Mouse (Mus musculus) forelimb bud, embryonic 11.5 days (tissue): Measurements from ENCODE around the gene Aadat.
"Not testable (repeated sequence)": the region's sequence is repeated elsewhere in the genome, so short reads cannot be mapped to it uniquely, and the experiment has no call there.

Source experiments
- DNase-seq: peaks from one replicate; pipeline ENCODE4 v3.0.0-alpha.2; 2012; ENCODE audit warnings: low read depth, low spot score

The Aadat gene

GRCm38 (mm10) chr8:60505653-60506521 lies at the start of gene Aadat:
Gene Aadat (plus strand): TSS chr8:60505932.
- DNase-seq = peak; percentile 85

GRCm38 (mm10) chr8:60466686-60467335 lies 38.9 kb upstream of the Aadat start:
- peak; percentile 71 for DNase-seq

GRCm38 (mm10) chr8:60490147-60490546 lies 15.6 kb upstream of the Aadat start:
- DNase-seq = no peak

GRCm38 (mm10) chr8:60491871-60492270 lies 13.9 kb upstream of the Aadat start:
- no peak for DNase-seq

- DNase-seq = no peak
Measured at GRCm38 (mm10) chr8:60492471-60492870, 13.3 kb upstream of the Aadat start.

GRCm38 (mm10) chr8:60494606-60495005 lies 11.1 kb upstream of the Aadat start:
- no peak for DNase-seq

GRCm38 (mm10) chr8:60495046-60495445 lies 10.7 kb upstream of the Aadat start:
- DNase-seq = not testable (repeated sequence)

GRCm38 (mm10) chr8:60503098-60503497 lies 2.6 kb upstream of the Aadat start, which contains the start of gene Gm10283:
Gene Gm10283 (minus strand): TSS chr8:60503198.
- DNase-seq = no peak

- no peak for DNase-seq
Measured at GRCm38 (mm10) chr8:60518286-60518685, 12.6 kb downstream of the Aadat start.

GRCm38 (mm10) chr8:60534945-60535344 lies 29.2 kb downstream of the Aadat start:
- DNase-seq = no peak

- no peak for DNase-seq
Measured at GRCm38 (mm10) chr8:60566783-60567182, 61.1 kb downstream of the Aadat start.

- DNase-seq = no peak
Measured at GRCm38 (mm10) chr8:60577231-60577630, 71.5 kb downstream of the Aadat start.

GRCm38 (mm10) chr8:60583369-60583768 lies 77.6 kb downstream of the Aadat start:
- no peak for DNase-seq

- DNase-seq = not testable (repeated sequence)
Measured at GRCm38 (mm10) chr8:60591352-60592105, 85.8 kb downstream of the Aadat start.

- DNase-seq = peak; percentile 6
Measured at GRCm38 (mm10) chr8:60594761-60595160, 89.0 kb downstream of the Aadat start.
